Mouse (Mus musculus): ENCODE measurements around the gene B4galnt1.
"Not testable (repeated sequence)": the region's sequence is repeated elsewhere in the genome, so short reads cannot be mapped to it uniquely, and the experiment has no call there.

Gene B4galnt1

DNA sequence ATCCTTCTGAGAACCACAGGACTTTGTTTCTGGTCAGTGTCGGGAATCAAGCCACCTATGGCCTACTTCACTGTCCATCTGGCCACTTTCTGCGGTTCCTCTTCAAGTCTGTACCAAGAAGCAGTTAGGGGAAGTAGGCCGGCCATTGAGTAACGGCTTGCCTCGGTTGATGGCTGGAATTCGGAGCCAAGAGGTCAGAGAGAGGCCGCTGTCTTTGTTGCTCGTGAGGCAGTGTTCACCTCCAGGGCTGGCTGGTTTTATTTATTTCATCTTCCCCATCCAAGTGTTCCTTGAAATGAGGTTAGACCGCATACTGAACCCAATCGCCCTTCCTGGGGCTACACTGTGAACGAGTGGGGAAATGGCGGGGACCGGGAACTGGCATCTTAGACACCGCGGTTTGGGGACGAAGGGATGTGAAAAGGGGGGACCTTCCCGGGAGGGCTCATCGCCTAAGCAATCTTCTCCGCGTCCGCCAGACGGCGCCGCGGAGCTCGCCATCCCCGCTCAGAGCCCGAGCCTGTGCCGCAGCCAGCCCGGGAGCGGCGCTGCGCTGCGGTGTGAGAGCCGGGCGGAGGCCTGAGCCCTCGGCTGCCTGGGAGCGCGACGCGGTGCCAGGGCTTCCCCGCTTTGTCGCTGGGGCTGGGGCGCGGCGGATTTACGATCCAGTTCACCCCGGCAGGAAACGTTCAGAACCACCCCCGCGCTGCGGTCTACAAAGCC lies at the start of gene B4galnt1:
Gene B4galnt1, plus strand, starts transcription at position 595 of the 723 bp plus-strand sequence.
- DNase-seq (ENCODE audit: extremely low spot score, low read depth, low spot score) = no peak

DNA sequence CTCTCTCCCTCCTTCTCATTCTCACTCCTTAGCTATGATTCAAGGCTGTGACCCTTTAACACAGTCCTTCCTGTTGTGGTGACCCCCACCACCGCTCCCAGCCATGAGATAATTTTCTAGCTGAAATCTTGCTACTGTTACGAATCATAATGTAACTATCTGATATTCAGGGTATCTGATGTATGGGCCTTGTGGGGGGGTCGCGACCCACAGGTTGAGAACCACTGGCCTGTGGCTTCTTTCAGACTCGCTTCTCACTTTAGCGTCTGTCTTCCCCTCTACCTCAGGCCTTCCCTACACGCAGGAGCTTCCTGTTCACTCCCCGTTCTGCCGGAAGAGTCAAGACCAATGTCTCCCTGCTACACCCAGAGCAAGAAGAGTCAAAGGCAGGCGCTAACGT lies 46.6 kb upstream of the B4galnt1 start:
- DNase-seq (ENCODE audit: extremely low spot score, low read depth, low spot score) = no peak

DNA sequence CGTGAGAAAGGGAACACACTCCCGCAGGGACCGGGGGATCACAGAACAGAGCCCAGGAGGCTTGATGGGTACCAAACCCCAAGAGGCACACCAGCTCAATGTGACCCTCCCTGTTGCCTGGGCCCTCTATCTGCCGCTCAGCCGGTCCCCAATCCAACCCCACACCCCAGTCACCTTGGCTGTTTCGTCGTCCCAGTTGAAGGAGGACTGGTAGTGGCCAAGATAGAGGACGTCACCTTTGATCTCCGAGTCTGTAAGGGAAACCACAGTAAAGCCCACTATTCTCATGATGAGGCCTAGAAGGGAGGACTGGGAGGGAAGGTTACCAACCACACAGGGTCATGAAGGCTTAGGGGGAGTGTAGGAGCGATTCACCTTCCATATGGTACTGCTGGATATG lies 45.8 kb upstream of the B4galnt1 start:
- no peak for DNase-seq (ENCODE audit: extremely low spot score, low read depth, low spot score)

DNA sequence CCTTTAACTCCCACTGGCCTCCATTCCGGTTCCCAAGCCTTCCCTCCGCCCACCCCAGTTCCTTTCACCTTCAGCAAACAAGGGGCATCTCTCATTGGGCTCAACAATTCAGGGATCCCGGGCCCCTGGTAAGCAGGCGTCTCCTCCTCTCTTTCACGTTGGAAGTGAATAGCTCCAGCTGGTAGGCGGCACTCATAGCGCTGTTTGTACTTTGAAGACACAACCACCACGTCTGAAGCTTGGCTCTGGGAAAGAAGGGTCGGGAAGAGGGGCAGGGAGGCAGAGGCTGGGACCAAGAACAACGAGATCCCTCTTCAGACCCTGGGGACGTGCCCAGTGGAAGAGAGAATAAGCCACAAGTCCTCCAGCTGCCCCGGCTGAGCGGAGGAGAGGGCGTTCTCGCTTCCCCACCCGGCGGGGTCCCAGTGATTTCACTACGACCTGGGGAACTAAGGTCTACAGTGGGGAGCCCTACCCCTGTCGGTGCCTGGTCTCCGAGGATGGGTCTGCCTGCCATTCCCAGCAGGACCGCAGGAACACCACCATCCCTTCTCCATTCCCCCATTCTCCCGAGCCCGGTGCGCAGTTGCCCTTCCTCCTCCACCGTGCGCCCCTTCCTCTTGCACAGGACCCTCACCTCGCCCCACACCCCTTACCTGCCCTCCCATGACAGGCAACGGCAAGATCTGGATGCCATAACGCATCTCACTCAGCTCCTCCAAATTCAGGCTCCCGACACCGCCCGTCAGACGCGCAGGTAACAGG lies 44.5 kb upstream of the B4galnt1 start:
- DNase-seq (ENCODE audit: extremely low spot score, low read depth, low spot score) = no peak

DNA sequence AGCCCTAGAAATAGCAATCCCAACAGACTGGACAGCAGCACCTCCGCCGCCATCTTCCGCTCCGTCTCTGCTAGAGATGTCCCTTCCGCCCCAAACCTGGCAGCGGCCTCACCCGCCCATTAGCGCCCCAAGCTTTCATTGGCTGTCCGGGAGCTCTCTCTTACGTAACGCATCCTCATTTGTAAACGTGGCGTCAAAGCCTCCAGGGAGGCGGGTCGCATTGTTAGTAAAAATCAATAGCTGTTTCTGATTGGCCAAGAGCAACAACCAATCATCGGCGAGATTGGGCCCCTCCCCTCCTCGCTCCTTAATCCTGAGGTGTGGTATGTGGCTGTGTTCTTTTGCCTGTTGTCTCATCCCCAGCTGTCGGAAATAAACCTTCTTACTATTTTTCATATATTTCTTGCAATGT lies 44.0 kb upstream of the B4galnt1 start, which contains the start of gene Os9:
Gene Os9, minus strand, starts transcription at position 66 of the 412 bp plus-strand sequence.
- peak; percentile 98 for DNase-seq (ENCODE audit: extremely low spot score, low read depth, low spot score)

DNA sequence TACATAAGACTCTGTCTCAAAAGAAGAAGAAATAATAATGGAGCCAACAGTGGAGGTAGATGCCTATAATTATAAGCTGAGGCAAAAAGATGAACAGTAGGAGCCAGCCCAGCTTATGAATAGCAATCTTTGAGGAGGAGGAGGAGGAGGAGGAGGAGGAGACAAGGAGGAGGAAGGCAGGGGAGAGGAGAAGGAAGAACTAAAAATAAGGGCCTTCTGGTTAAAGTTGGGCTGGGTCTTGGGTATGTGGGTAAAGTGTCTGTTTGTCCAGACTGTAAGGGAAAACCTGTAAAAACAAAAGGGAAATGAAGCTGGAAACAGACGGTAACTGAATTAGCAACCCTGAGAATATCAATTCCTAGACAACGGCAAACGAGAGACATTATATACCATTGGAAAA lies 43.0 kb upstream of the B4galnt1 start:
- no peak for DNase-seq (ENCODE audit: extremely low spot score, low read depth, low spot score)

DNA sequence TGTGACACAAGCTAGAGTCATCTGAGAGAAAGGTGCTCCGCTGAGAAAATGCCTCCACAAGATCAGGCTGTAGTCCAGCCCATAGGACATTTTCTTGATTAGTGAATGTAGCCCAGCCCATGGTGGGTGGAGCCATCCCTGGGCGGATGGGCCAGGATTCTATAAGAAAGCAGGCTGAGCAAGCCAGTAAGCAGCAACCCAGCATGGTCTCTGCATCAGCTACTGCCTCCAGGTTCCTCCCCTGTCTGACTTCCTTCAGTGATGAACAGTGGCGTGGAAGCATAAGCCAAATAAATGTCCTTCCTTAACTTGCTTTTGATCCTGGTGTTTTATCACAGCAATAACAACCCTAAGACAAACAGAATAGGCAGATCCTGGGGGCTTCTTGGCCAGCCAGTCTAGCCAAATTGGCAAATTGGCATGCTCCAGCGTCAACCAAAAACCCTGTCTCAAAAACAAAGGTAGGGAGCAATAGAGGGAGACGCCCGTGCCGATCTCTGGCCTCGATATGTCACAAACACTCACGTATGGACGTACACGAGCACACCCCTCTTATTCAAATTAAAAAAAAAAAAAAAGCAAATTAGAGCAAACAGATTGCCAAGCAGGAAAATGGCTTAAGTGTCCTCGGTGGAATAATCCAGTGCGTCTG lies 42.1 kb upstream of the B4galnt1 start:
- DNase-seq (ENCODE audit: extremely low spot score, low read depth, low spot score) = no peak

DNA sequence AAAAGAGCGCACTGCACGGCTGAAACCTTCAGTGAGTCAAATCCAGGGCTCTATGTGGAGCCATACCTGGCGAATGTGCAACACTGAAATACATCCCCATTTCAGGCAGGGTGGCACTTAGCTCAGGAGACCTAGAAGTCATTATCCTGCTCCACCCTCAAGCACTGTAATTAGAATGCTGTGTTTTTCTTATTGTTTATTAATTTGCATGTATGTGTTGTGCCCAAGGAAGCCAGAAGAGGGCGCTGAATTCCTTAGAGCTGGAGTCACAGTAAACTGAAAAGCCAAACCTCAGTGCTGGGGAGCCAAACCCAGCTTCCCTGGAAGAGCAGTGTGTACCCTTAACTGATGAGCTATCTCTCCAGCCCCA lies 41.6 kb upstream of the B4galnt1 start:
- DNase-seq (ENCODE audit: extremely low spot score, low read depth, low spot score) = peak; percentile 53

DNA sequence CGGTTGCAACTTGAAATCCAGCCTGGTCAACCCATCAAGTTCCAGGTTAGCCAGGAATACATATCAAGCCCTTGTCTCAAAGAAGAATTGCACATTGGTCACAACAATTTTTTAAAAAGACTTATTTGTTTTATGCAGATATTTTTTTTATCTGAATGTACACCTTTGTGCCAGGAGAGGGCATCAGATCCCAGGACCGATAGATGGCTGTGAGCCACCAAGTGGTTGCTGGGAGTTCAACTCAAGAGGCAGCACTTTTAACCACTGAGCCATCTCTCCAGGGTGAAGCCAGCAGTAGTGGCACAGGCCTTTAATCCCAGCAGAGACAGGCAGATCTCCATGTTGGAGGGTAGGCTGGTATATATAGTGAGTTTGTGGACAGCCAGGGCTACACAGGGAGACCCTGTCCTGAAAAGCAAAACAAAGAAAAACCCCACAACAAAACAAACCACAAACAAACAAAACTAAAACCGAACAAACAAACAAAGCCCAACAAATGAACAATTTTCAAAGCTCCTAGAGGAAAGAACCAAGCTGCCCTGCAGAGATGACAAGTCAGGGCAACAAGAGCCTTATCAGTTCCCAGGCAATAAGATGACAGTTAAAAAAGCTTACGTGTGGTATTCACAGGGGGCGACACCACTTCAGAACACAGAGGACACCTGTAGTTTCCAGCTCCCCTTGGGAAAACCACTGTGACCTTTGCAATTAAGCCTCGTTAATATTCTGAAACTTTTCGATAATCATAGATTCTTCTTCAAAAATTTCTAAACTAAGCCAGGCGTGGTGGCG lies 39.6 kb upstream of the B4galnt1 start:
- DNase-seq (ENCODE audit: extremely low spot score, low read depth, low spot score) = no peak

DNA sequence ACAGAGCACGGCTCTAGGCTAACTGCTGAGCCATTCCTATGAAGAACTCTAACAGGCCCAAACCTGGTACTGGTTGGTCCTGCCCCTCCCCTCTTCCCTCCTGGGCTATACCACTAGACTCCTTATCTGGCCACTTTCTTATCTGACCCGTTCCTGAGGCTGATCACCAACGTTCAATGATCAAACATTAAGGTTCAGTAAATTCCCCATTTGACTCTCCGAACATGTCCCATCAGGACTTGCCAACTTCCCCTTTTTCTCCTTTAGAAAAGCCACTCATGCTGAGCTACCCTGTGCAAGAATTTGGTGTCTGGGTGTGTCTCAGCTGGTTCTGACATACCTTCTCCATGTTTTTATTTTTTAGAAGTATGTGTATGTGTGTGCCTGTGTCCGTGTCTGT lies 38.4 kb upstream of the B4galnt1 start:
- DNase-seq (ENCODE audit: extremely low spot score, low read depth, low spot score) = no peak

DNA sequence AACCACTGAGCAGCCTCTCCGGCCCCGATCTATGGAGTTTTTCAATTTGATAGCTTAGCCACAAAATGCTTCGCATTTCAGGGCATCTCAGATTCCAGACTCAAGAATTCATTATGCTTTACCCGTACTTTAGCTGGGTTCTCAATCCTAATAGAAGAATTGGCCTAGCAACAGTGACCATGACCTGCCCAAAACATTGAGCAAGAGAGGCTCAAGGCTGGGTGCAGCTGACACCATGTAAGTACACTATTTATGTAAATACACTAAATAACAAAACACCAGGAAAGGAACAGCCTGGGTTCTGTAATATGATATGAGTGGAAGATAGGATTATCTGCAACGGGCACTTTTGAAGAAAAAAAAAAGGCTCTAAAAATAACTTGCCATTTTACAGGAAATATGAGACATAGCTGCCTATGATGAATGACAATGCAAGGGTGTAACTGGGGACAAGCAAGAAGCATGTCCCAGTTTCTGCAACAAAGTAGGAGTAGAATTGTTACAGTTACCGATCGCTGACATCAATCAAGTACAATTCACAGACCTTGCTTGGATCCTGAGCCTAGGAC lies 37.2 kb upstream of the B4galnt1 start:
- DNase-seq (ENCODE audit: extremely low spot score, low read depth, low spot score) = no peak

DNA sequence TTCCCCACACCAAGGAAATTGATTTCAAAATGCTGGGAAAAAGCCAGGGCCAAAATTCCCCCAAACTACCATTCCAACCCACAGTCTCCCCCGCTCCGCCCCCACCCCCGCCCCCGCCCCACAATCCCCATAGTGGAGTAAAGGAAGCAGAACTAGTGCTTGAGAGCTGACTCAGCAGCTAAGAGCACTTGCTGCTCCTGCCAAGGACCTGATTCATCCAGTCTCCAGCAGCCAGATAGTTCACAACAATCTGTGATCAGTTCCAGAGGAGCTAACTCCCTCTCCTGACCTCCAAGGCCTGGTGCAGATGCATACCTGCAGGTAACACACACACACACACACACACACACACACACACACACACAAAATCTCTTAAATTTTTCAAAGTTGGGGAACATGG lies 35.6 kb upstream of the B4galnt1 start:
- DNase-seq (ENCODE audit: extremely low spot score, low read depth, low spot score) = no peak

DNA sequence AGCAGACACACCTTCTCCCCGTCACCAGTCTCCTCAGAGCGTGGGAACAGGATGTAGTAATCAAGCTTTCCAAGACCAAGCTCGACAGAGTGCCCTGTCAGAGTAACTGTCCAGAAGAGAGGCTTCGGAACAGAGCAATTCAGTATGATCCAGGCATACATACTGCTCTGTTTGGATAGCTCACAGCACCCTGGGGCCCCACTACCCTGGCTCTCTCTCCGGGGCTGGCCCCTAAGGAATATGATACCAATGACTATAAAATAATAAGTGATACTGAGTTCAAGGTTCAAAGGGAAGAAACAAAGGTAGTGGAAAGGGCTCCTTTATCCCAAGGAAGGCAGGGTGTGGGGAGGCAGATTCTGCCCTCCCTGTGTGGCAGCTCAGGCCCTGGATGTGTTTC lies 32.6 kb upstream of the B4galnt1 start:
- DNase-seq (ENCODE audit: extremely low spot score, low read depth, low spot score) = no peak

DNA sequence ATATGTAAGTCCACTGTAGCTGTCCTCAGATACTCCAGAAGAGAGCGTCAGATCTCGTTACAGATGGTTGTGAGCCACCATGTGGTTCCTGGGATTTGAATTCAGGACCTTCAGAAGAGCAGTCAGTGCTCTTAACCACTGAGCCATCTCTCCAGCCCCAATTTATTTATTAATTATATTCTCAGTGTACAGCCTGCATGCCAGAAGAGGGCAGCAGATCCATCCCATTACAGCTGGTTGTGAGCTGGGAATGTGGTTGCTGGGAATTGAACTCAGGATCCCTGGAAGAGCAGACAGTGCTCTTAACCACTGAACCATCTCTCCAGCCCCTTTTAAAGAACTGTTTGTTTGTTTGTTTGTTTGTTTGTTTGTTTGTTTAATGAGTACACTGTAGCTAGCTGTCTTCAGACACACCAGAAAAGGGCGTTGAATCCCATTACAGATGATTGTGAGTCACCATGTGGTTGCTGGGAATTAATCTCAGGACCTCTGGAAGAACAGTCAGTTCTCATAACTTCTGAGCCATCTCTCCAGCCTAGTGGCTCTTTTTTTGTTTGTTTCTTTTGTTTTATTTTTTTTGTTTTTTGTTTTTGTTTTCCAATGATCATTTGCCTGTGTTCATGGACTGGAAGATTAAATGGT lies 30.5 kb upstream of the B4galnt1 start:
- not testable (repeated sequence) for DNase-seq (ENCODE audit: extremely low spot score, low read depth, low spot score)

DNA sequence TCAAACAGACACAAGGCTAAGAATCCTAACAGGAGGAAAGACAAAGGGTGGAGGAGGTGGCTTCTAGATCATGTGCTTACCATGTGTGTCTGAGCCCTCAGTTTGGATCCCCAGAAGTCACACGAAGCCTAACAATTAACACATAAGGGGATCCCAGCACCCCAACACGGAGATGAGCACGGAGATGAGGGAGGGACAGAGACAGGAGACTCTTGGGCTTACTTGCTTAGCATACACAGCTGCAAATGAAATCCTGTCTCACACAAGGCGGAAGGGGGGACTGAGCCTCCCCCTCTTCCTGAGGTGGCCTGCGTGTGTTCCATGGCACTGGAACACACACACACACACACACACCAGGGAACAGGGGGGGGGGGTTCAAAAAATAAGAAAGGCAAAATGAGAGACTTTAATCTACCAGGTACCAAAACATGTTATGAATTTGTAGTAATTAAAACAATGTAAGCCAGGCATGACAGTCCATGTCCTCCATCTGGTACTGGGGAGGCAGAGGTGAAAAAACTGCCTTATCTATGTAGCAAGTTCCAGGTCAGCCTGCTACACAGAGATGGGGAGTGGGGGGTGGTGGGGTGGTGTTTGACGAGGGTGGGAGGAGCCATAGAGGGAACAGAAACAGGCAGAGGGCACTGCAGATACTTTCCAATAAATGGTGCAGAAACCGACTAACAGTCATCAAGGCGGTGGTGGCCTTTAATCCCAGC lies 29.7 kb upstream of the B4galnt1 start:
- DNase-seq (ENCODE audit: extremely low spot score, low read depth, low spot score) = no peak

DNA sequence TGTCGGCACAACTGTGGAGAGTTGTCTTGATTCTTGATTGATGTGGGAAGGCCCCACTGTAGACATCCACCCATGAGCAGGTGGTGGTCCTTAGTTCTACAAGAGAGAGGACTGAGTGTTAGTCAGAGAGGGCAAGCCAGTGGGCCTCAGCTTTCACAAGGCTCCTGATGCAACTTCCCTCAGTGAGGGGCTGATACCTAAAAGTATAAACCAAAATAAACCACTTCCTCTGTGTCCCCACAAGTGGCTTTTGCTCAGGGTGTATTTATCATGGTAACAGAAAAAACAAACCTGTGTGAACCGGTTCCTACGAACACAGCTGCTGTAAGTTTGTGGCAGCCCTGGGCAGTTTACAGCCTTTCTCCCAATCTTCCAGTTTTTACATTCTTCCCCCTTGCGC lies 28.5 kb upstream of the B4galnt1 start:
- no peak for DNase-seq (ENCODE audit: extremely low spot score, low read depth, low spot score)

DNA sequence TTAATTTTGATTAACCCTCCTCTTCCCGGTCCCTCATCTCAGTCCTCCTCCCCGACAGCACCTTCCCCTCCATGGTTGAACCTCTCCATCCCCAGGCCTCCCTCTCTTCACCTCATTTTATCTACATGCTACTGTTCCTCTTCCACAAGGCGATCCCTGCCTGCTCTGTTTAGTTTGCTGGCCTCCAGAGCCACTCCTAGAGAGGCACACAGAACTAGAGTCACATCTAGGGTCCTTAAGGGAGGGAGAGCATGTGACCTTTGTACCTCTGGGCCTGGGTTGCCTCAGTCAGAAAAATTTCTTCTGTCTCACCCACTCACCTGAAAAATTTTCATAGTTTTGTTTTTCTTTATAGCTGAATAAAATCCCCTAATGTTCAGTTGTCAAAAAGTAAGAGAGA lies 27.1 kb upstream of the B4galnt1 start:
- DNase-seq (ENCODE audit: extremely low spot score, low read depth, low spot score) = no peak

DNA sequence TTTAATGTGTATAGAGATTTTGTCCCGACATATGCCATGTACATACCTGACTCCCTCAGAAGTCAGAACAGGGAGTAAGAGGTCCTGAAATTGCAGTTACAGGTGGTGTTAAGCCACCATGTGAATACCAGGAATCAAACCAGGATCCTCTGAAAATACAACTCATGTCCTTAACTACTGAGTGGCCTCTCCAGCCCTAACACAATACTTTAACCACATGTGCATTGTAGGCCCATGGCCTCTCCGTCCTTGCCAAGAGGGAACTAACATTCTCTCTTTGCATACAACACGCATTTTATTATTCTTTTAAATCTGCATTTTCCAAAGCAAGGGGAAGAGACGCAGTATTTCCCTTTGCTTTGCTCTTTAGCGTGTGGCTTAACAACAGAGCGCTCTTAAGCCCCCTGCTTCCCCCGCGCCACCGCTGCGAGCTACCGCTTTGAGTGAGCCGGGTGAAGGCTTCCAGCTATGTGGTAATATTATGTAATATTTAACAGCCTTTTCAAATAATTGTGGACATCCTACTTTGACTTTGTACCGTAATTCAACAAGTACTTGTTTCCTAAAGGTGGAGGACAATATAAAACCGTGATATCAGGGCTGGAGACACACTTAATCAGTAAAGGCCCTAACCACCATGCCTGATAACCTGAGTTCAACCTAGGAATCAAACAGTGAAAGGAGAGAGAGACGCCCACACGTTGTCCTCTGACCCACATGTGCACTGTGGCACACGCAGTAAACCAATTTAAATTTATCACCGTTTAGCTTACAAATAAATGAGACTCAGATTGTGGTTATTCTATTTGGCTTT lies 26.5 kb upstream of the B4galnt1 start:
- DNase-seq (ENCODE audit: extremely low spot score, low read depth, low spot score) = no peak

DNA sequence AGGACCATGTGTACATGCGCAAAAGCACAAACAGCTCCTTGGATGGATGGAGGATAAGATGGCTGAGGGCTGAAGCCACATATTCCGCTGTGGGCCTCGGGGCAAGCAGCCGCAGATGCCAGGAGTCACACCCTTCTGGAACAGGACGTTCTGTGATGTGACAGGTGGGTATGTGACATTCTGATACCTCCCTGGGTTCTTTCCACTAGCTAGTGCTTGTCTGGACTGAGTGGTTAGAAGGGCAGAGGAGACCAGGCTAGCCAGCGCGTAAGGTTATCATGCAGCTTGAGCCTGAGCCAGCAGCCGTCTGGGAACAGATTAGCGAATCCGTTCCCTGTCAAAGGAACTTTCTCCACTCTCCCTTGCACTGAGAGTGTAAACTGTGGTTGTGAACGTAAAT lies 24.1 kb upstream of the B4galnt1 start:
- DNase-seq (ENCODE audit: extremely low spot score, low read depth, low spot score) = no peak

Measured in hindlimb bud, embryonic 11.5 days (tissue).